Mouse (Mus musculus) myocyte (in vitro differentiated cells): ENCODE results near the gene Pdcl3.

Experiments used
- E2F4 ChIP-seq: IDR thresholded peaks from one replicate; pipeline ENCODE4 v1.6.1; 2011; ENCODE audit warnings: mild to moderate bottlenecking, control low read depth, moderate library complexity; ENCODE audit not compliant: insufficient read depth
- MAX ChIP-seq: IDR thresholded peaks from one replicate; pipeline ENCODE4 v1.6.1; 2011; ENCODE audit warnings: low read depth, mild to moderate bottlenecking, control low read depth
- MYOD1 ChIP-seq, 3 experiments: IDR thresholded peaks; one replicate each; pipeline ENCODE4 v1.6.1; 2011; ENCODE audit warnings: control low read depth in 2 of 3, low read depth in 2 of 3, mild to moderate bottlenecking in 2 of 3, moderate library complexity in 1 of 3; ENCODE audit not compliant: insufficient read length in 2 of 3, control insufficient read depth in 1 of 3
- MYOG ChIP-seq, 3 experiments: IDR thresholded peaks; one replicate each; pipeline ENCODE4 v1.6.1; 2011; ENCODE audit warnings: control low read depth in 2 of 3, low read depth in 2 of 3, mild to moderate bottlenecking in 2 of 3; ENCODE audit not compliant: insufficient read length in 2 of 3, control insufficient read depth in 1 of 3, insufficient read depth in 1 of 3
- POLR2A ChIP-seq: IDR thresholded peaks from one replicate; pipeline ENCODE4 v1.6.1; 2011; ENCODE audit warnings: low read depth, mild to moderate bottlenecking, control low read depth, moderate library complexity; ENCODE audit not compliant: insufficient read length
- POLR2AphosphoS2 ChIP-seq: IDR thresholded peaks from one replicate; pipeline ENCODE4 v1.6.1; 2011; ENCODE audit warnings: low read depth, control low read depth; ENCODE audit not compliant: insufficient read length
- SRF ChIP-seq: IDR thresholded peaks from one replicate; pipeline ENCODE4 v1.6.1; 2011; ENCODE audit warnings: low read depth; ENCODE audit not compliant: control insufficient read depth, insufficient read length
- TCF12 ChIP-seq: IDR thresholded peaks from one replicate; pipeline ENCODE4 v1.6.1; 2011; ENCODE audit warnings: mild to moderate bottlenecking, control low read depth; ENCODE audit not compliant: poor library complexity, insufficient read depth, severe bottlenecking
- TCF3 ChIP-seq: IDR thresholded peaks from one replicate; pipeline ENCODE4 v1.6.1; 2011; ENCODE audit warnings: low read depth, control low read depth; ENCODE audit not compliant: insufficient read length
- USF1 ChIP-seq: IDR thresholded peaks from one replicate; pipeline ENCODE4 v1.6.1; 2011; ENCODE audit warnings: low read depth, mild to moderate bottlenecking, control low read depth, moderate library complexity

DNA sequence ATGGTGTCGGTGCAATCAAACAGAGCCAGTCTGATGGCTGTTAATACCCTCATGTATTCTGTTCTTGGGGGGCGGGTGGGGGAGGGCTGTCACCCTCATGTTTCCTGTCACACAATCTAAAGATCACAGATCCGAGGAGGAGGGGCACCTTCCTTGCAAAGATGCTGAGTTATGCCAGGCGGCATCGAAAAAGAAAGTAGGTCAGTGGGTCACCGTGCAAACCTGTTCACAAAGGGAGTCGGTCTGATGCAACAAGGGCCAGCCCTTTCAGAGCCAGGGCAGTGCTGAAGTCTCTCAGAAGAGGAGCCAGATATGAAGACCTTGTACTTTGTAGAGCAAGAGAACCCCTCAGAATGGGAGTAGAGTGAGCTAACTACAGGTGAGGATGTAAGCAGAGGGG lies 39.7 kb downstream of the Pdcl3 start:
- TF ChIP-seq POLR2A (no peak), USF1 (no peak), POLR2AphosphoS2 (no peak), TCF3 (no peak), MAX (no peak), MYOG (IDR thresholded peaks at IDR 0.05; ENCODE audit: control insufficient read depth in 1 of 3, insufficient read depth in 1 of 3, insufficient read length in 2 of 3, low read depth in 2 of 3) (no peak), TCF12 (no peak), MYOD1 (IDR thresholded peaks at IDR 0.05; ENCODE audit: control insufficient read depth in 1 of 3, insufficient read length in 2 of 3, low read depth in 2 of 3) (no peak), SRF (no peak), E2F4 (no peak)
